Mouse (Mus musculus) hindbrain, postnatal 0 days (tissue): ENCODE results near the gene Mrpl58. TPM values are rescaled to one million over a fixed set of nuclear protein-coding genes. Genes with fewer than 3 reads are reported as not detected.

Experiments used
- ATAC-seq: fragments of 200-750 bp; cut with Nextera tagmentation; 2 replicates; pipeline ENCODE4 v1.8.0; 2017; ENCODE audit warnings: mild to moderate bottlenecking, moderate TSS enrichment, moderate library complexity
- DNase-seq: peaks from one replicate; pipeline ENCODE4 v3.0.0-alpha.2; 2015; ENCODE audit warnings: low spot score
- H3K27ac ChIP-seq: fragments of 300-500 bp; sonication (generic); 2 replicates; pipeline ENCODE4 v1.5.1; 2014; ENCODE audit warnings: mild to moderate bottlenecking
- H3K27me3 ChIP-seq: fragments of 300-500 bp; sonication (generic); 2 replicates; pipeline ENCODE4 v1.6.1; 2014; ENCODE audit warnings: low read length, mixed read lengths; ENCODE audit not compliant: insufficient read depth
- H3K36me3 ChIP-seq: fragments of 300-500 bp; sonication (generic); 2 replicates; pipeline ENCODE4 v1.6.1; 2014; ENCODE audit warnings: low read length, mixed read lengths; ENCODE audit not compliant: insufficient read depth
- H3K4me1 ChIP-seq: fragments of 300-500 bp; sonication (generic); 2 replicates; pipeline ENCODE4 v1.6.1; 2014; ENCODE audit warnings: antibody characterized with exemption, low read length, mixed read lengths; ENCODE audit not compliant: insufficient read depth
- H3K4me2 ChIP-seq: fragments of 300-500 bp; sonication (generic); 2 replicates; pipeline ENCODE4 v1.6.1; 2014; ENCODE audit warnings: low read depth, mild to moderate bottlenecking, low read length, moderate library complexity, mixed read lengths
- H3K4me3 ChIP-seq: fragments of 300-500 bp; sonication (generic); 2 replicates; pipeline ENCODE4 v1.5.1; 2014; ENCODE audit warnings: low read length
- H3K9ac ChIP-seq: fragments of 300-500 bp; sonication (generic); replicated peaks from 2 replicates; pipeline ENCODE4 v1.6.1; 2014; ENCODE audit warnings: mild to moderate bottlenecking, low read length, moderate library complexity, mixed read lengths
- H3K9me3 ChIP-seq: fragments of 300-500 bp; sonication (generic); 2 replicates; pipeline ENCODE4 v1.6.1; 2016; ENCODE audit warnings: low read length, mixed read lengths
- CTCF ChIP-seq: IDR thresholded peaks from 2 replicates; pipeline ENCODE4 v1.5.1; 2016; ENCODE audit warnings: antibody characterized with exemption, control low read depth, low read depth
- WGBS: fragments of 180-500 bp; shearing (Covaris S2); extraction: QIAGEN DNeasy Blood & Tissue Kit; methylation state at CpG from one replicate; pipeline ENCODE4 v1.1.7; 2014; 5-methylcytosine and 5-hydroxymethylcytosine counted together
- polyA plus RNA-seq: library from polyadenylated mRNA; unstranded; fragments of >200 nt; fragmentation: Nextera tagmentation; extraction: Ambion mirVana; gene quantifications from 2 replicates; pipeline ENCODE4 v1.2.1, GENCODE M21; 2015
- total RNA-seq: library from RNA; depleted of rRNA; stranded (reverse); fragments of >200 nt; gene quantifications from 2 replicates; pipeline ENCODE4 v1.2.3, GENCODE M21; 2014

Mrpl58 gene
- total and polyA plus RNA-seq, 2 experiments from 2014 or later = 138 to 205 TPM

GRCm38 (mm10) chr11:115423091-115423490, 19.5 kb downstream of the Mrpl58 start:
- 87% methylated on average over 3 of the region's 3 CpGs for WGBS
- no peak for DNase-seq
- TF ChIP-seq CTCF = no peak
- H3K4me1 ChIP-seq = peaks cover 16% of the 10 kb centered on the region
- H3K27me3 ChIP-seq = no peaks in the 10 kb centered on the region
- H3K4me2 ChIP-seq = no peak overlapping the region
- no peak overlapping the region for H3K9ac ChIP-seq
- H3K4me3 ChIP-seq = no peak overlapping the region
- no peaks in the 10 kb centered on the region for H3K9me3 ChIP-seq
- H3K27ac ChIP-seq = no peak overlapping the region
- ATAC-seq = no peak
- H3K36me3 ChIP-seq = peaks cover 17% of the 10 kb centered on the region; the same call in 1 of the 2 replicates

- H3K27me3 ChIP-seq = no peaks in the 10 kb centered on the region
- WGBS = 91% methylated on average over 7 of the region's 7 CpGs
- ATAC-seq (no peak), DNase-seq (no peak)
- no peak overlapping the region for H3K9ac ChIP-seq
- peaks cover 23% of the 10 kb centered on the region for H3K36me3 ChIP-seq
- peaks cover 6% of the 10 kb centered on the region for H3K4me1 ChIP-seq
- TF ChIP-seq CTCF = no peak
- no peaks in the 10 kb centered on the region for H3K9me3 ChIP-seq
- H3K4me3 ChIP-seq = no peak overlapping the region
- H3K27ac ChIP-seq = no peak overlapping the region
- no peak overlapping the region for H3K4me2 ChIP-seq
Measured at GRCm38 (mm10) chr11:115424666-115425065, 21.1 kb downstream of the Mrpl58 start.

- 94% methylated on average over 6 of the region's 6 CpGs for whole genome bisulfite sequencing
- no peak overlapping the region for H3K4me3 ChIP-seq
- H3K9ac ChIP-seq = no peak overlapping the region
- no peak overlapping the region for H3K4me2 ChIP-seq
- DNase-seq (no peak), ATAC-seq (no peak)
- H3K4me1 ChIP-seq = peaks cover 6% of the 10 kb centered on the region
- H3K27me3 ChIP-seq = no peaks in the 10 kb centered on the region
- H3K27ac ChIP-seq = no peak overlapping the region
- TF ChIP-seq CTCF = no peak
- peaks cover 33% of the 10 kb centered on the region for H3K36me3 ChIP-seq
- no peaks in the 10 kb centered on the region for H3K9me3 ChIP-seq
Measured at GRCm38 (mm10) chr11:115425671-115426070, 22.1 kb downstream of the Mrpl58 start.

- H3K4me1 ChIP-seq = no peaks in the 10 kb centered on the region
- no peak overlapping the region; the same call in 1 of the 2 replicates for H3K4me3 ChIP-seq
Measured at GRCm38 (mm10) chr11:115427482-115428331, 24.2 kb downstream of the Mrpl58 start.

GRCm38 (mm10) chr11:115429307-115429706, 25.8 kb downstream of the Mrpl58 start:
- TF ChIP-seq CTCF = no peak
- peaks cover 53% of the 10 kb centered on the region for H3K36me3 ChIP-seq

More at GRCm38 (mm10) chr11:115427482-115428331, 24.2 kb downstream of the Mrpl58 start:
- Histone ChIP-seq H3K9me3 (no peaks in the 10 kb centered on the region), H3K27ac (peak overlapping the region; percentile 28), H3K4me2 (peak overlapping the region; percentile 32), H3K36me3 (peaks cover 53% of the 10 kb centered on the region), H3K27me3 (no peaks in the 10 kb centered on the region), H3K9ac (no peak overlapping the region; the same call in 1 of the 2 replicates)
- DNase-seq (peak; percentile 92), ATAC-seq (peak; percentile 82)
- 29% methylated on average over 20 of the region's 20 CpGs for WGBS
- TF ChIP-seq CTCF = peak; percentile 90

GRCm38 (mm10) chr11:115430561-115430960, 27.0 kb downstream of the Mrpl58 start:
- ATAC-seq (no peak), DNase-seq (no peak)
- Histone ChIP-seq H3K9ac (no peak overlapping the region), H3K36me3 (peaks cover 47% of the 10 kb centered on the region), H3K9me3 (no peaks in the 10 kb centered on the region), H3K4me3 (no peak overlapping the region), H3K4me2 (no peak overlapping the region), H3K27ac (no peak overlapping the region), H3K4me1 (peaks cover 2% of the 10 kb centered on the region; the same call in 1 of the 2 replicates), H3K27me3 (no peaks in the 10 kb centered on the region)
- WGBS = 95% methylated on average over 6 of the region's 6 CpGs
- no peak for TF ChIP-seq CTCF

More at GRCm38 (mm10) chr11:115429307-115429706, 25.8 kb downstream of the Mrpl58 start:
- H3K9ac ChIP-seq = no peak overlapping the region
- DNase-seq (no peak), ATAC-seq (no peak)
- H3K4me3 ChIP-seq = no peak overlapping the region
- H3K27me3 ChIP-seq = no peaks in the 10 kb centered on the region
- no peak overlapping the region for H3K4me2 ChIP-seq
- no peak overlapping the region for H3K27ac ChIP-seq
- 77% methylated on average over 7 of the region's 7 CpGs for WGBS
- no peaks in the 10 kb centered on the region for H3K4me1 ChIP-seq
- no peaks in the 10 kb centered on the region for H3K9me3 ChIP-seq

GRCm38 (mm10) chr11:115432814-115433213, 29.3 kb downstream of the Mrpl58 start:
- Histone ChIP-seq H3K27me3 (no peaks in the 10 kb centered on the region), H3K9me3 (no peaks in the 10 kb centered on the region), H3K36me3 (peaks cover 36% of the 10 kb centered on the region), H3K4me1 (peaks cover 10% of the 10 kb centered on the region), H3K27ac (no peak overlapping the region), H3K9ac (no peak overlapping the region), H3K4me3 (no peak overlapping the region), H3K4me2 (no peak overlapping the region)
- no peak for TF ChIP-seq CTCF
- ATAC-seq (no peak), DNase-seq (no peak)
- WGBS = 85% methylated on average over 4 of the region's 4 CpGs
